Mouse (Mus musculus): ENCODE results near the gene 4933428G20Rik.

GRCm38 (mm10) chr11:97540136-97540535 lies 40.0 kb upstream of the 4933428G20Rik start:
- TF ChIP-seq CTCF (IDR thresholded peaks at IDR 0.05; ENCODE audit: low read depth, low read length) (no peak), GATA1 (IDR thresholded peaks at IDR 0.05; ENCODE audit: borderline replicate concordance, low read length) (no peak)
